Mouse (Mus musculus): Measurements from ENCODE around the gene Glt28d2.

Glt28d2 gene

DNA sequence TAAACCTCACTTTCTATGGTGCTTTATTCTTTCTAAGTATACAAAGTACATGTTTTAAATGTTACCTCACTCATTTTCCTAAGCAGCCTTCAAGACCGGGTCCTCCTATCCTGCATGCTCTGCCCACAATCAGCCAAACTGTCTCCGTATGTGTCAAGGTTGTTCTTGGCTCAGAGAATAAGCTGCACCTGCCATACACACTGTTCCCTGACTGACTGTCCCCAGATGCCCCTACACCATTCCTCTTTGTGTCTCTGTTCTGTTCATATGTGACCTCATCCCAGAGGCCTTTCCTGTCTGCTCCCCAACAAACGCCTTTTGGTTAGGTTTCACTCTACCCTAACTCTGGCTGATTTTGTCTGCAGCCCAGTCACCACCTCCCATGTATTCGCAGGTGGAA is 60.0 kb downstream of the Glt28d2 start:
- no peak for DNase-seq (ENCODE audit: low spot score in 2 of 2)

GRCm38 (mm10) chr3:85820839-85821548 is 66.3 kb downstream of the Glt28d2 start:
- no peak for DNase-seq (ENCODE audit: low spot score in 2 of 2)
